Mouse (Mus musculus) erythroblast, embryonic 14.5 days (primary cell): Measurements from ENCODE around the gene Reep6.

Experiments used
- GATA1 ChIP-seq: IDR thresholded peaks from 2 replicates; pipeline ENCODE4 v1.6.1; 2012; ENCODE audit warnings: low read length, inconsistent platforms, mixed read lengths
- TAL1 ChIP-seq: IDR thresholded peaks from 3 replicates; pipeline ENCODE4 v1.6.1; 2012; ENCODE audit warnings: low read length, inconsistent platforms, mixed read lengths

DNA sequence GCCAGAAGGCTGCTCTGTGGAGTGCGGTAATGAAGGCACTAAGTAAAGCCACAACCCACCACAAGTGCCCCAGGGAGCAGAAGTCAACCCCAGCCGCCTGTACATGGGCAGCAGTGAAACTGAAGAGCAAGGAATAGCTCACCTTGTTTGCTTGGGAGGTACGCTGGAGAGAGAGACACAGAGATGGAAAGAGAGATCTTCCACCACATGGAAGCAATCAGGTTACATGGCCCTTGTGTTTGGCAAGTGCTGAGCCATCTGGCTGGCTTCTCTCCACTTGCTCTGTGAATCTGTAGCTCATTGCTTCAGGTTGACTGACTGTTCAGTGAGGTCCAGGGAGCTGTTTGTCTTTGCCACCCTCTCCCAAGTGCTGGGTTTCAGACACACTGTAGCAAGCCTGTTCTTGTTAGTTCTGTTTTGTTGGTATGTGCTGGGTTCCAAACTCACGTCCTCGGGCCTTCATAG is 2.8 kb downstream of the Reep6 start:
- TF ChIP-seq GATA1: no peak
- no peak for TF ChIP-seq TAL1
